Comparison of ENCODE assay signal across 10 mouse cellular contexts in genomic region chr8:70418954-70419353, GRCm38 (mm10). TPM values are rescaled to one million over a fixed set of nuclear protein-coding genes. Genes with fewer than 3 reads are reported as not detected.
A peak's percentile ranks its signal among the peaks of the same experiment; 100 is the strongest.
DNase-seq lines count a peak whose midpoint lies in the region; ATAC-seq and TF ChIP-seq lines count a peak whose summit lies in the region.
"Had no signal": no experiment of that assay in that cellular context is flagged by ENCODE, and none has a peak within 500 bp of the region (broad histone marks: within the 10 kb centered on the region; RNA-seq: fewer than 3 reads in every experiment).

No protein-coding gene starts in this region.

- no peak overlapping the region for H3K4me2 ChIP-seq in embryonic facial prominence, embryonic 12.5 days (replicated peaks)
- no peak overlapping the region; the same call in 1 of the 2 replicates for H3K4me2 ChIP-seq in heart, postnatal 0 days (ENCODE audit: low read depth, low read length)
- H3K4me2 ChIP-seq in limb, embryonic 14.5 days (replicated peaks; ENCODE audit: low read depth, low read length, severe bottlenecking) = no peak overlapping the region
- H3K4me2 ChIP-seq: neural tube, embryonic 12.5 days had no signal

- no peaks in the 10 kb centered on the region for H3K27me3 ChIP-seq in embryonic facial prominence, embryonic 12.5 days
- H3K27me3 ChIP-seq in heart, postnatal 0 days (ENCODE audit: control insufficient read depth, insufficient read depth, low read length) = no peaks in the 10 kb centered on the region
- H3K27me3 ChIP-seq in limb, embryonic 14.5 days (ENCODE audit: control insufficient read depth, insufficient read depth, low read length) = no peaks in the 10 kb centered on the region
- H3K27me3 ChIP-seq: neural tube, embryonic 12.5 days; Patski had no signal

- 0 out of 2 replicates have a peak, but pooled peaks cover 1% of the 10 kb centered on the region for H3K36me3 ChIP-seq in embryonic facial prominence, embryonic 12.5 days
- H3K36me3 ChIP-seq in heart, postnatal 0 days (replicated peaks; ENCODE audit: control insufficient read depth, insufficient read depth, low read length) = no peaks in the 10 kb centered on the region
- peaks cover under 1% of the 10 kb centered on the region; the same call in 1 of the 2 replicates for H3K36me3 ChIP-seq in limb, embryonic 14.5 days (ENCODE audit: control insufficient read depth, insufficient read depth, low read length)
- H3K36me3 ChIP-seq: neural tube, embryonic 12.5 days had no signal

- no peaks in the 10 kb centered on the region for H3K9me3 ChIP-seq in embryonic facial prominence, embryonic 12.5 days
- H3K9me3 ChIP-seq in heart, postnatal 0 days (replicated peaks; ENCODE audit: control insufficient read depth, low read length) = no peaks in the 10 kb centered on the region
- H3K9me3 ChIP-seq in limb, embryonic 14.5 days (ENCODE audit: control insufficient read depth, low read length) = no peaks in the 10 kb centered on the region
- H3K9me3 ChIP-seq: neural tube, embryonic 12.5 days had no signal

- H3K9ac ChIP-seq in embryonic facial prominence, embryonic 12.5 days = no peak overlapping the region
- H3K9ac ChIP-seq in heart, postnatal 0 days (replicated peaks; ENCODE audit: low read depth, low read length) = no peak overlapping the region
- no peak overlapping the region for H3K9ac ChIP-seq in limb, embryonic 14.5 days (ENCODE audit: low read depth, low read length, severe bottlenecking)
- H3K9ac ChIP-seq: neural tube, embryonic 12.5 days had no signal

- TF ChIP-seq CTCF in heart, postnatal 0 days (IDR thresholded peaks at IDR 0.05; ENCODE audit: low read depth) = no peak

- intact Hi-C loops in gastrocnemius, postnatal 36 days (cut with DNase I) = no loop called here

- no peak for TF ChIP-seq EP300 in heart, postnatal 0 days (IDR thresholded peaks at IDR 0.05; ENCODE audit: low read depth)

- WGBS in embryonic facial prominence, embryonic 12.5 days = 37% methylated on average over 14 of the region's 14 CpGs
- WGBS in heart, postnatal 0 days = 17% methylated on average over 14 of the region's 14 CpGs
- WGBS in limb, embryonic 14.5 days = 17% methylated on average over 14 of the region's 14 CpGs

- no peak for TF ChIP-seq POLR2A in limb, embryonic 14.5 days (IDR thresholded peaks at IDR 0.05; ENCODE audit: borderline replicate concordance, extremely low read depth, insufficient read depth, insufficient read length)

- peaks cover 44% of the 10 kb centered on the region for H3K4me1 ChIP-seq in embryonic facial prominence, embryonic 12.5 days
- H3K4me1 ChIP-seq in heart, postnatal 0 days (ENCODE audit: control insufficient read depth, insufficient read depth) = peaks cover 17% of the 10 kb centered on the region
- peaks cover 40% of the 10 kb centered on the region for H3K4me1 ChIP-seq in limb, embryonic 14.5 days (ENCODE audit: control insufficient read depth, insufficient read depth, low read length)

- 0 out of 2 replicates have a peak, but pooled peaks have one; percentile 5 for ATAC-seq in embryonic facial prominence, embryonic 12.5 days (ENCODE audit: insufficient number of reproducible peaks, insufficient read depth, low FRiP score, low TSS enrichment)
- peak; percentile 76 for ATAC-seq in heart, postnatal 0 days (ENCODE audit: insufficient read depth, low read depth)
- ATAC-seq in limb, embryonic 14.5 days (ENCODE audit: low FRiP score, low read depth) = peak; percentile 53; the same call in 1 of the 2 replicates
- ATAC-seq in inflammation-experienced regulatory T-cells, adult 6 months = no peak
- ATAC-seq: Patski had no signal

- 0 out of 2 replicates have a peak overlapping the region, but pooled peaks have one; percentile 59 for H3K27ac ChIP-seq in embryonic facial prominence, embryonic 12.5 days
- H3K27ac ChIP-seq in heart, postnatal 0 days (ENCODE audit: low read depth) = no peak overlapping the region; the same call in 1 of the 2 replicates
- 0 out of 2 replicates have a peak overlapping the region, but pooled peaks have one; percentile 21 for H3K27ac ChIP-seq in limb, embryonic 14.5 days (replicated peaks; ENCODE audit: low read depth, low read length)
- H3K27ac ChIP-seq: neural tube, embryonic 12.5 days had no signal

- no peak overlapping the region for H3K4me3 ChIP-seq in embryonic facial prominence, embryonic 12.5 days
- H3K4me3 ChIP-seq in heart, postnatal 0 days (ENCODE audit: low read depth, low read length) = no peak overlapping the region
- no peak overlapping the region for H3K4me3 ChIP-seq in limb, embryonic 14.5 days (replicated peaks; ENCODE audit: low read length)
- H3K4me3 ChIP-seq: neural tube, embryonic 12.5 days had no signal

- peak; percentile 78 for DNase-seq in layer of hippocampus, adult 11-12 months (ENCODE audit: low spot score)
- DNase-seq in layer of hippocampus, postnatal 25 days (ENCODE audit: extremely low spot score in 1 of 2, low spot score in 1 of 2) = no peak
- peak; percentile 59 for DNase-seq in heart, postnatal 0 days (ENCODE audit: low spot score)
- DNase-seq in limb, embryonic 14.5 days (ENCODE audit: low spot score) = peak; percentile 71
- DNase-seq in thymus, postnatal 10 days (ENCODE audit: low spot score in 2 of 2) = no peak
- DNase-seq in gastrocnemius, postnatal 36 days = no peak

RNA-seq across cellular contexts. Expression of gene Crtc1, which starts 20.4 kb away (rescaled TPM):
- 100 to 1,000 TPM; 166 to 172 TPM for total RNA-seq in layer of hippocampus, postnatal 25 days (2021)
- 22.1 and 24.1 TPM in 2 replicates for polyA plus RNA-seq in embryonic facial prominence, embryonic 12.5 days (2016; fragmentation: Nextera tagmentation; extraction: Ambion mirVana)
- 6.0 and 6.5 TPM in 2 replicates for total RNA-seq in heart, postnatal 0 days (2014; rRNA removed; ENCODE audit: low replicate concordance)
- 6.0 and 6.9 TPM in 2 replicates for polyA plus RNA-seq in heart, postnatal 0 days (2015; fragmentation: Nextera tagmentation; extraction: Ambion mirVana)
- 37.8 and 58.5 TPM in 2 replicates for polyA plus RNA-seq in limb, embryonic 14.5 days (2012; rRNA removed)
- polyA plus RNA-seq in limb, embryonic 14.5 days (2014; fragmentation: Nextera tagmentation; extraction: Ambion mirVana) = 26.3 and 31.1 TPM in 2 replicates
- 1 to 10 TPM; 5.3 to 7.5 TPM for total RNA-seq in gastrocnemius, postnatal 36 days (2021)
- 1 to 10 TPM; 5.0 to 8.7 (median 7.2) TPM for polyA plus RNA-seq in inflammation-experienced regulatory T-cells, adult 6 months (2017; shearing (Covaris generic))

RNA-seq across cellular contexts. Expression of gene Comp, which starts 45.6 kb away (rescaled TPM):
- total RNA-seq in layer of hippocampus, postnatal 25 days (2021) = under 1 TPM; 0.32 to 0.47 TPM
- polyA plus RNA-seq in embryonic facial prominence, embryonic 12.5 days (2016; fragmentation: Nextera tagmentation; extraction: Ambion mirVana) = 0.61 and 1.4 TPM in 2 replicates
- 3.2 and 9.8 TPM in 2 replicates for total RNA-seq in heart, postnatal 0 days (2014; rRNA removed; ENCODE audit: low replicate concordance)
- 4.2 and 4.4 TPM in 2 replicates for polyA plus RNA-seq in heart, postnatal 0 days (2015; fragmentation: Nextera tagmentation; extraction: Ambion mirVana)
- 136 and 173 TPM in 2 replicates for polyA plus RNA-seq in limb, embryonic 14.5 days (2012; rRNA removed)
- 36.7 and 46.3 TPM in 2 replicates for polyA plus RNA-seq in limb, embryonic 14.5 days (2014; fragmentation: Nextera tagmentation; extraction: Ambion mirVana)
- total RNA-seq in gastrocnemius, postnatal 36 days (2021) = 1 to 10 TPM; 8.9 to 9.9 TPM
- polyA plus RNA-seq in inflammation-experienced regulatory T-cells, adult 6 months (2017; shearing (Covaris generic)) = under 1 TPM in 2 of 3 experiments, not detected in 1; 0.24 to 0.40 TPM

RNA-seq across cellular contexts. Expression of gene Klhl26, which starts 57.8 kb away (rescaled TPM):
- total RNA-seq in layer of hippocampus, postnatal 25 days (2021) = 10 to 100 TPM; 54.1 to 60.7 TPM
- 27.7 and 29.6 TPM in 2 replicates for polyA plus RNA-seq in embryonic facial prominence, embryonic 12.5 days (2016; fragmentation: Nextera tagmentation; extraction: Ambion mirVana)
- total RNA-seq in heart, postnatal 0 days (2014; rRNA removed; ENCODE audit: low replicate concordance) = 15.8 and 22.6 TPM in 2 replicates
- polyA plus RNA-seq in heart, postnatal 0 days (2015; fragmentation: Nextera tagmentation; extraction: Ambion mirVana) = 7.1 and 8.7 TPM in 2 replicates
- 48.7 and 72.6 TPM in 2 replicates for polyA plus RNA-seq in limb, embryonic 14.5 days (2012; rRNA removed)
- polyA plus RNA-seq in limb, embryonic 14.5 days (2014; fragmentation: Nextera tagmentation; extraction: Ambion mirVana) = 24.2 and 28.6 TPM in 2 replicates
- total RNA-seq in gastrocnemius, postnatal 36 days (2021) = 1 to 10 TPM; 6.8 to 7.5 TPM
- 10 to 100 TPM in 1 of 3 experiments, 1 to 10 TPM in 2; 6.5 to 10.4 (median 8.8) TPM for polyA plus RNA-seq in inflammation-experienced regulatory T-cells, adult 6 months (2017; shearing (Covaris generic))

Comparison
In these comparisons a context has a peak if more than half of its experiments do, and no peak if none do; other contexts are left out.
1. DNase-seq: peak in layer of hippocampus, adult 11-12 months (single experiment), heart, postnatal 0 days (single experiment) and limb, embryonic 14.5 days (single experiment); none in layer of hippocampus, postnatal 25 days (0 of 2), thymus, postnatal 10 days (0 of 2) and gastrocnemius, postnatal 36 days (0 of 2).